Mouse (Mus musculus) G1E (cell line): ENCODE measurements around the gene Cdk14.

ENCODE experiments used
- CTCF ChIP-seq: IDR thresholded peaks from 2 replicates; pipeline ENCODE4 v1.5.1; 2012; ENCODE audit warnings: low read depth, low read length, inconsistent platforms, mixed read lengths
- GATA2 ChIP-seq: IDR thresholded peaks from 2 replicates; pipeline ENCODE4 v1.6.1; 2012; ENCODE audit warnings: low read depth, low read length, inconsistent platforms, borderline replicate concordance
- POLR2AphosphoS5 ChIP-seq: IDR thresholded peaks from 2 replicates; pipeline ENCODE4 v1.6.1; 2012; ENCODE audit warnings: low read depth, low read length, inconsistent platforms; ENCODE audit not compliant: insufficient replicate concordance

DNA sequence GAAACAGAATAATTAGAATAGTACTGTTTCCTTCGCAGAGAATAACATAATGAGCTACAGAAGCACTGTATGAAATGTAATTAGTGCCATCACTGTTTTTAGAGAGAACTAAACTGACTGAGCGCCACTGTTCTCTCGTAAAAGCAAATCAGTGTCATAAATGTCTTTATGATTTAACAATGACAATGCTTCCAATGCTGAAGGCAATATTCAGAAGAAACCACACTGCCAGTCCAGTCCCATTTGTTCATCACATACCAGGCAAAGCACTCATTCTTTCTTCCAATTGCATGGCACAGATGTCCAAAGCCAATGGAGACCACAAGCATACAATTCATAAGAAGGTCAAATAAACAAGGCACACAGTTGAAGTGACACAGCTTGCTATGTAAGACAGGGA lies 355.4 kb downstream of the Cdk14 start:
- TF ChIP-seq CTCF (no peak), GATA2 (no peak), POLR2AphosphoS5 (no peak)
